Mouse (Mus musculus): ENCODE measurements around the gene Gm19402.

The Gm19402 gene

DNA sequence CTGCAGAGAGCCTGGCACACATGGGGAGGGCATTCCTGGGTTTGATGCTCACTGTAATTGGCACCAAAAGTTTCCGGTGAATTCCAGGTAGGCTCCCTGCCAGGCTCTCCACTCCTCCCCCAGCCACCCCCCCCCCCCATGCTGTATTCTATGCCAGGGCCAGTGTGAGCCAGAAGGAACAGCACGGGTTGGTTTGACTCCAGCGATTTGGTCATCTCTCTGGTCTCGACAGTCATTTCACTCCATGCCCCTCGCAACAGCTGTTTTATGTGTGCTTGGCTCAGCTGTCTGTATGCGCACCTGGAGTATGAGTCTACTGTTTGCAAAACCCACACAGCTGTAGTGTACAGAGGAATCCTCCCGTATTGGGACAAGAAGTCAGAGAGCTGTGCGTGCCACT lies 24.2 kb downstream of the Gm19402 start:
- no peak for DNase-seq (ENCODE audit: low spot score)

DNA sequence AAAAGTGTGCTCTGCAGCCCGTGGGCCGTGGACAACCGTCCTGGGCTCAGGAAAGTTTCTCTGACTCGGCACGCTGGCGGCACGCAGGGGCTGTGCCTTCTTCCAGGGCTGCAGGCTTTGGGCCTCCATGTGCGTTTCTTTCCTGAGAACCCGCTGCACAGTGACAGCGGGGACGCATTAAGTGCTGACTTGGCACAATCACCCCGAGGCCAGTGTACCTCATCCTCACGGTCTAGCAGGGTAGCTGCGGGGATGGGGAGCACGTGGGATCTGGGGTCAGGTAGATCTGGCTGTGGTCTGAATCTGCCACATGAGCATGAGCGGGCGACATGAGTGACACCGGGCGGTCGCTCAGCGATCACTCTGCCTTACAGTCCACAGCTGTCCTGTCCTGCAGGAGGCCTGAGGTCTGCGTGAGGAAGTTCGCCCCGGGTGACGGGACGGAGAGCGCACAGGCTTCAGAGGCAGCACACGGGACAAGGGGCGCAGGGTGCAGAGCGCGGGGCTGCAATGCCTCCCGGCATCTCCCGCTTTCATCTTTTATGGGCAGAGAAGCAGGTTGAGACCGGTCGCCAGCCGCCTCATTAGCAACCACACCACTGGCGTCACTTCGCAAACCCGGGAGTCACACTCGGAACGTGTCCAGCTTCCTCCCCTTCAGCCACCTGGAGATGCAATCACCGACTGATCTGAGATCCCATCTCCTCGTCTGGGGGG lies 26.4 kb downstream of the Gm19402 start:
- no peak for DNase-seq (ENCODE audit: low spot score)

DNA sequence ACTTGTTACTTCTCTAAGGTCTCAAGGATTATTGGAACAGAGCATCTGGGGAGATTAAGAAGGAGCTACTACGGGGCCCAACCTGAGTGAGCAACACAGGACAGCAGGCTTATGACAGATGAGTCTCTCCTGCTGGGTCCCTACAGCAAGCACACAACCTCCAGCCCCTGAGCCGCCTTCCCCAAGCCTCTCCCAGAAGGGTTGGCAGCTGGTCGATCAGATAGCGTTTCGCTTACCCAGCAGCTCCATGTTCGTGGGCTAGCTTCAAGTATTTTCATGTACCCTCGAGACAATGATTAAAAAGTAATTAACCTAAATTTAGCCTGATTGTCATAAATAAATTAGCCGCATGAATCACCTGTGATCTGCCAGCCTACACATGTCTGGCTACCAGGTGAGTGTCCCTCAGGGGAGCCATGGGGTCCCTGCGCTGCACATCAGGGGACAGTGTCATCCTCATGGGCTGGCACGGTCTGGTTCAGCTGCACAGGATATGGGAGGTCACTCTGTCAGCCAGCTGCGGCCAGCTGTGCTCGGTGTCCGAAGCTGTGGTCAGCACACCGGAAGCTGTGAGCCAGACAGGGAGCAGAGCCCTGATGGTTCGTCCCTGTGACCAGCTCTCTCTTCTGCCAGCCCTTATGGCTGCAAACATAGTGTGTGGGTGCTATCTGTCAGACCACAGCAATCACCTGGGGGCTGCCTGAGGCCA lies 32.1 kb downstream of the Gm19402 start:
- DNase-seq (ENCODE audit: low spot score), result no peak

DNA sequence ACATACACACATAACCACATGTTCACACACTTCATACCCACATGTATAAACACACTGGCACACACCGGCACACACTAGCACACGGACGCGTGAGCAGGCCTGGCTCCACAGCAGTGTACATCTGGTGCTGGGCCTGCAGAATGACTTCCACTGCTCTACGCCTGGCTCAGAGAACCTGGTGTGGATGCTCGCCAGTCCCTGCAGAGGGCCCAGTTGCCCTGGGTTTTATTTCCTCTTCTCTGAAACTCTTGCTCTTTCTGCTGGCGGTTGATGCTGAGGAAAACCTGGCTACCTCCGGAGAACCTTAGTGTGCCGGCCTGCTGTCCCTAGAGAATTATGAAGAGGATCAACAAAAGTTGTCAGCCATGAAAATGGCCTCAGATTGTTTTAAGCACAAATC lies 38.5 kb downstream of the Gm19402 start:
- no peak for DNase-seq (ENCODE audit: low spot score)

DNA sequence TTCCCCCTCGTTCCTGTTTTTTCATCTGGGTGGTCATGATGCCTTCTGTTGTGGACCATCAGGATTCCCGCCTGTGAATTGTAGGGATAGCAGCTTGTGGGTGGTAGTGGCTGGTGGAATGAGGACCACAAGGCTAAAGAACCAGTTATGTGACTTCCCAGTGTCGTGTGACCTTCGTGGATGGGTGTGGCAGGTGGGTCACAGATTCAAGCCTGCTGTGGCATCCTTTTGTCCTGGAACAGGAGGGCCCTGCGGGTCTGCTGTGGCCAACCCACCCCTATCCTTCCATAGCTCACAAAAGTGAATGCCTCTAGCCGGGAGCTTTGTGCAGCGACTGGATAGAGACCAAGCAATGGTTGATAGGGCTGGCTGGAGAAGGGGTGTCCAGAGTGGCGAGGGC lies 42.7 kb downstream of the Gm19402 start:
- no peak for DNase-seq (ENCODE audit: low spot score)

DNA sequence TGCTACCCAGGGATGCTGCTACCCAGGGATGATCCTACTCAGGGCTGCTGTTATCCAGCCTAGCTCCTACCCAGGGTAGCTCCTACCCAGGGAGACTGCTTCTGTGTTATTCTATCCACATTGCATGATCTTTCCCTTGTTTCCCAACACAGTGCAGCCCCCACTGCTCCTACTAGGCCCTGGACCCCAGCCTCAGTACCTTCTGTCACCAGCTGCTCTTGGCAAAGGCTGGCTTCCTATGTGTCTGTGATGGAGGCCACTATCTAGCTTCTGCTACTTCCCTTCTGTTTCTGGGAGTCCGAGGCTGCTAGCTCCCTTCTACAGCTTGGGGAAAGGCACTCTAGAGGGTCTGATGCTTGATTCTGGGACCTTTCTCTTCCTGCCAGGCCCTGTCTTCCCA lies 43.1 kb downstream of the Gm19402 start:
- no peak for DNase-seq (ENCODE audit: low spot score)

DNA sequence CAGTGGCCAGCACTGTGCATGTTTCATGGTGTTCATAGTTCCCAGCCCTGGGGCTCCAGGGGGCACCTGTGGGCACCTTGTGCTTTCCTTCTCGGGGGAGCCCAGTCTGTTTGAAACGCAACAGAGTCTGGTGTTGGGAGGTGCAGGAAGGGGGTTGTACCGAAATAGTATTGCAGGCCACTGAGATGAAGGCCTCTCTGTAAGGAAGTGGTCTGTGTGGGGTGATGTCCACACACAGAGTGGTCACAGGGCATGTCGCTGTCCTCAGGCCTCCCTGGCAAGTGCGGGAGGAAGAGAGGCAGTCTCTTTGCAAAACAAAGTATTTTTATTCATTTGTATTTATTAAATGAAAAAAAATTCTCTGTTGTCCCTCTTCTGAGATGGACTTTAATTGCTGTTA lies 45.0 kb downstream of the Gm19402 start:
- DNase-seq (ENCODE audit: low spot score), result no peak

DNA sequence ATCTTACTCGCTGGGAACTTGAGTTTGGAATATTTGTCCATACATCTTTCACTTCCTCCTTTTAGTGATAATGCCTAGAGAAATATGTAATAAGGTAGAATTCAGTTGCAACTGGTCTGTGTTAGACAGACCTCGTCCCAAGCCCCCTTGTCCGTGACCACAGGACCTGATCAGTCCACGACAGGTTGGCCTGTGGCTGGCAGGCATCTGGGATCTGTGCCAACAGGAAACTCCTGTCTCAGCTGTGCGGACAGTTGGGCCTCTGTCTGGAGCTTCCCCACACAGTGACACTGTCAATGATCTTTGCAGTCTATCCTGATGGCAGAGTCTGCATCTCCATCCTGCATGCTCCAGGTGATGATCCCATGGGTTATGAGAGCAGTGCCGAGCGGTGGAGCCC lies 47.4 kb downstream of the Gm19402 start:
- DNase-seq (ENCODE audit: low spot score), result no peak
